Mouse (Mus musculus) embryonic facial prominence, embryonic 12.5 days (tissue): ENCODE measurements around the gene Pusl1. TPM values are rescaled to one million over a fixed set of nuclear protein-coding genes. Genes with fewer than 3 reads are reported as not detected.
A peak's percentile ranks its signal among the peaks of the same experiment; 100 is the strongest.

ENCODE experiments used
- ATAC-seq: fragments of 200-750 bp; cut with Nextera tagmentation; 2 replicates; pipeline ENCODE4 v1.8.0; 2017; ENCODE audit not compliant: insufficient number of reproducible peaks, insufficient read depth, low FRiP score, low TSS enrichment
- H3K27ac ChIP-seq: fragments of 300-500 bp; sonication (generic); 2 replicates; pipeline ENCODE4 v1.5.1; 2016; ENCODE audit warnings: mild to moderate bottlenecking
- H3K27me3 ChIP-seq: fragments of 300-500 bp; sonication (generic); 2 replicates; pipeline ENCODE4 v1.6.1; 2016; ENCODE audit warnings: mild to moderate bottlenecking, moderate library complexity
- H3K36me3 ChIP-seq: fragments of 300-500 bp; sonication (generic); 2 replicates; pipeline ENCODE4 v1.6.1; 2016; ENCODE audit warnings: mild to moderate bottlenecking
- H3K4me1 ChIP-seq: fragments of 300-500 bp; sonication (generic); 2 replicates; pipeline ENCODE4 v1.6.1; 2016
- H3K4me2 ChIP-seq: fragments of 300-500 bp; sonication (generic); replicated peaks from 2 replicates; pipeline ENCODE4 v1.6.1; 2016; ENCODE audit warnings: mild to moderate bottlenecking, moderate library complexity
- H3K4me3 ChIP-seq: fragments of 300-500 bp; sonication (generic); 2 replicates; pipeline ENCODE4 v1.5.1; 2016; ENCODE audit warnings: mild to moderate bottlenecking
- H3K9ac ChIP-seq: fragments of 300-500 bp; sonication (generic); 2 replicates; pipeline ENCODE4 v1.6.1; 2016; ENCODE audit warnings: mild to moderate bottlenecking, moderate library complexity
- H3K9me3 ChIP-seq: fragments of 300-500 bp; sonication (generic); 2 replicates; pipeline ENCODE4 v1.6.1; 2016; ENCODE audit warnings: mild to moderate bottlenecking, moderate library complexity
- WGBS: fragments of 180-500 bp; shearing (Covaris S2); methylation state at CpG from one replicate; pipeline ENCODE4 v1.1.7; 2016; 5-methylcytosine and 5-hydroxymethylcytosine counted together
- microRNA-seq: library from miRNA; unstranded; fragments of <30 nt; microRNA quantifications from one replicate; pipeline ENCODE4, GENCODE M21; 2017
- polyA plus RNA-seq: library from polyadenylated mRNA; unstranded; fragments of >200 nt; fragmentation: Nextera tagmentation; extraction: Ambion mirVana; gene quantifications from 2 replicates; pipeline ENCODE4 v1.2.1, GENCODE M21; 2016

Gene Pusl1
- polyA plus RNA-seq, 1 experiment from 2014 or later: 56.0 TPM

DNA sequence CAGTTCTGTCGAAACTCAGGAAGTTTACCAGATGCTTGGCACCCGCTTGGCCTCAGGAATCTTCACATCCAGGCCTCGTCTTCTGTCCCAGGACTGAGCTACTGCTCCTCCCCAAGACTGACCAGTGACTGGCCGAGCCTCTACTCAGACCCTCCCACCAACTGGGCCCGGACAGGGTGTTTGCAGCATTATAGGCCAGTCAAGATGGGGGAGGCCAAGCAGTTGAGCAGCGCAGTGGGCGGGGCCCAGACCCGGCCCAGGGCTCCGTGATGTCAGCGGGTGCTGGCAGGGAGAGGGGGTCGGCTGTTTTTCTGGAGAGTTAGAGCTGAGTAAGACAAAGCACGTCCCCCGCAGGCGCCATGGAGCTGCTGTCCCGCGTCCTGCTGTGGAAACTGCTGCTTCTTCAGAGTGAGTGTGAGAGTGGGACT, 52.1 kb downstream of the Pusl1 start, which contains the start of gene Mxra8:
Mxra8 (plus strand) TSS at position 198 of the 428 bp plus-strand sequence.
- Histone ChIP-seq H3K36me3 (peaks cover 15% of the 10 kb centered on the region), H3K9ac (peak within 1 kb of the TSS; percentile 61), H3K27ac (peak within 1 kb of the TSS; percentile 52), H3K4me2 (peak within 1 kb of the TSS; percentile 94), H3K4me1 (peaks cover 28% of the 10 kb centered on the region), H3K9me3 (no peaks in the 10 kb centered on the region), H3K4me3 (peak within 1 kb of the TSS; percentile 47), H3K27me3 (no peaks in the 10 kb centered on the region)
- 2% methylated on average over 16 of the region's 16 CpGs for WGBS
- peak; percentile 79 for ATAC-seq

DNA sequence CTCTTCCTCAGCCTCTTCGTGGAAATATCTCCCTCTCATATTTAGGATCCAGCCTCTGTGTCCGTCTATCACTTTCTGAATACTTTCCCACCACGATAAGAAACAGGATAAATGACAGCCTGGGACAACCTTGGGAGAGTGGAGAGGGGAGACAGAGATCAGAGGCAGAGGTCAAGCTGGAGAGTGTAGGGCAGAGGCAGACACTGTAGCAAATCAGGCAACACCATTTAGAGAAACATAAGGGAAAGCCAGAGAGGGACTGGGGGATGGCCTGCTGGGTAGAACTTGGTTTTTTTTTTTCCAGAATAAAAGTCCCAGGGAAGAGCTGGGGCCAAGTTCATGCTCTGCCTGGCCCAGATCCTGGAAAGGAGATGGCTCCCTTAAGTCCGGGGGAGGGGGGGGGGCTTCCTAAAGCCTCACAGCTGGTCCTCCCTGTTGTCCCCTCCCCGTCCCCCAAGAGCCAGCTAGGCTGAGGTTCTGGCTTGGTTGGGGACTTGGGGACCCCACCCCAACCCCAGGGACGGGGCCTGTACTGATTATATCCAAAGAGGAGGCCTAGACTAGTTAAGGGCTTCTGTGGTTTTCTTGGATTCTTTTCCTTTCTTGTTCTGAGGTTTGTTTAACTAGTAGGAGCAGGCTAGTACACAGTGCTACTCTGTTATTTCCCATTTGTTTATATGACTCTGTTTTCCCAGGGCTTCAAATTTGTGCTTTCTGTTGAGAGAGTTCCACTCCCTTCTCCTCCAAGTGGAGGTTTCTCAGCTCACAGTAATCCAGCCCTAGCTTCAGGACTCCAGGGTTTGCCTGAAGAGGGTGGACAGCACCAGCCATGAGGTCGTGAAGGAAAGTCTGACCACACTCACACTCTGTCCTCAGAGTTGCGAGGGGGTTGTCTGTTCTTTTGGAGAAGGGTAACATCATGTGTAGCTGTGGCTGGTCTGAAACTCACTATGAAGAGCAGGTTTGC, 53.1 kb downstream of the Pusl1 start:
- no peak overlapping the region for H3K4me3 ChIP-seq
- 49% methylated on average over 8 of the region's 8 CpGs for WGBS
- no peak overlapping the region for H3K9ac ChIP-seq
- H3K36me3 ChIP-seq: peaks cover 12% of the 10 kb centered on the region
- peaks cover 37% of the 10 kb centered on the region for H3K4me1 ChIP-seq
- H3K27me3 ChIP-seq: no peaks in the 10 kb centered on the region
- peak overlapping the region; percentile 52 for H3K27ac ChIP-seq
- H3K9me3 ChIP-seq: no peaks in the 10 kb centered on the region
- ATAC-seq: no peak
- H3K4me2 ChIP-seq: peak overlapping the region; percentile 94; the same call in 1 of the 2 replicates

Small RNAs within 50 kb of the gene (microRNA-seq; reads per million reads assigned to microRNA genes)
- gene Gm22991: not detected

Other genes starting within 250 kb of the Pusl1 start
- not detected in 2 replicates for gene Gm10563, start 246.4 kb downstream of the Pusl1 start, polyA plus RNA-seq
- gene Mmp23, start 238.4 kb downstream of the Pusl1 start, polyA plus RNA-seq: 11.3 and 16.1 TPM in 2 replicates
- 38.2 and 40.8 TPM in 2 replicates for gene Mib2, start 222.6 kb downstream of the Pusl1 start, polyA plus RNA-seq
- gene Fndc10, start 197.4 kb downstream of the Pusl1 start, polyA plus RNA-seq: 12.2 and 15.2 TPM in 2 replicates
- gene Ssu72, start 187.0 kb downstream of the Pusl1 start, polyA plus RNA-seq: 135 and 136 TPM in 2 replicates
- gene Tmem240, start 157.0 kb downstream of the Pusl1 start, polyA plus RNA-seq: 2.2 and 2.5 TPM in 2 replicates
- 103 and 106 TPM in 2 replicates for gene Atad3a, start 130.7 kb downstream of the Pusl1 start, polyA plus RNA-seq
- gene Vwa1, start 117.1 kb downstream of the Pusl1 start, polyA plus RNA-seq: 9.2 and 9.5 TPM in 2 replicates
- gene Tmem88b, start 105.9 kb downstream of the Pusl1 start, polyA plus RNA-seq: 0.69 and 1.0 TPM in 2 replicates
- gene Ankrd65, start 101.3 kb downstream of the Pusl1 start, polyA plus RNA-seq: 0.25 TPM in 1 of 2 replicates, not detected in the other
- 214 TPM in 2 replicates for gene Mrpl20, start 88.9 kb downstream of the Pusl1 start, polyA plus RNA-seq
- 243 and 253 TPM in 2 replicates for gene Ccnl2, start 79.3 kb downstream of the Pusl1 start, polyA plus RNA-seq
- 146 and 149 TPM in 2 replicates for gene Aurkaip1, start 60.5 kb downstream of the Pusl1 start, polyA plus RNA-seq
- 50.7 and 52.6 TPM in 2 replicates for gene Mxra8, start 52.1 kb downstream of the Pusl1 start, polyA plus RNA-seq
- gene Dvl1, start 44.4 kb downstream of the Pusl1 start, polyA plus RNA-seq: 8.3 and 16.9 TPM in 2 replicates
- 0.34 and 0.47 TPM in 2 replicates for gene Tas1r3, start 28.4 kb downstream of the Pusl1 start, polyA plus RNA-seq
- gene Cptp, start 22.3 kb downstream of the Pusl1 start, polyA plus RNA-seq: 15.9 and 17.1 TPM in 2 replicates
- gene Ints11, start 22.2 kb downstream of the Pusl1 start, polyA plus RNA-seq: 83.7 and 85.4 TPM in 2 replicates
- 25.1 and 27.7 TPM in 2 replicates for gene Acap3, start within 50 bp of the Pusl1 start, polyA plus RNA-seq
- gene Ube2j2, start 52.0 kb upstream of the Pusl1 start, polyA plus RNA-seq: 158 and 160 TPM in 2 replicates
- gene C1qtnf12, start 70.5 kb upstream of the Pusl1 start, polyA plus RNA-seq: 31.9 and 35.8 TPM in 2 replicates
- 18.4 and 20.3 TPM in 2 replicates for gene B3galt6, start 100.9 kb upstream of the Pusl1 start, polyA plus RNA-seq
- gene Sdf4, start 101.1 kb upstream of the Pusl1 start, polyA plus RNA-seq: 141 and 143 TPM in 2 replicates
- gene Tnfrsf4, start 122.1 kb upstream of the Pusl1 start, polyA plus RNA-seq: 0.70 and 1.1 TPM in 2 replicates
- 1.9 and 2.3 TPM in 2 replicates for gene Tnfrsf18, start 134.4 kb upstream of the Pusl1 start, polyA plus RNA-seq
- gene Ttll10, start 167.6 kb upstream of the Pusl1 start, polyA plus RNA-seq: 1.0 and 1.5 TPM in 2 replicates
- 54.8 and 55.5 TPM in 2 replicates for gene 9430015G10Rik, start 218.2 kb upstream of the Pusl1 start, polyA plus RNA-seq
- gene Rnf223, start 238.7 kb upstream of the Pusl1 start, polyA plus RNA-seq: 0.43 and 0.61 TPM in 2 replicates